Mouse (Mus musculus) spleen, adult 2 months (tissue): Measurements from ENCODE around the gene Megf6. TPM values are rescaled to one million over a fixed set of nuclear protein-coding genes. Genes with fewer than 3 reads are reported as not detected.

Experiments
- DNase-seq, 2 experiments: peaks; one replicate each; pipeline versions ENCODE4 v3.0.0 to v3.0.0-alpha.2; 2012 to 2021; ENCODE audit warnings: low spot score in 2 of 2, low read depth in 1 of 2
- H3K27ac ChIP-seq: fragments of 200-500 bp; 2 replicates; pipeline ENCODE4 v1.5.1; 2012; ENCODE audit warnings: low read length, inconsistent platforms; ENCODE audit not compliant: insufficient read depth
- H3K27me3 ChIP-seq: fragments of 200-500 bp; 2 replicates; pipeline ENCODE4 v1.6.1; 2012; ENCODE audit warnings: mild to moderate bottlenecking, moderate library complexity, low read length, inconsistent platforms; ENCODE audit not compliant: control insufficient read depth, insufficient read depth
- H3K36me3 ChIP-seq: fragments of 200-500 bp; 2 replicates; pipeline ENCODE4 v1.6.1; 2012; ENCODE audit warnings: mild to moderate bottlenecking, low read length, inconsistent platforms; ENCODE audit not compliant: control insufficient read depth, insufficient read depth
- H3K4me1 ChIP-seq: fragments of 200-500 bp; 2 replicates; pipeline ENCODE4 v1.6.1; 2011; ENCODE audit warnings: inconsistent platforms; ENCODE audit not compliant: control insufficient read depth, insufficient read depth, insufficient read length
- H3K4me3 ChIP-seq: fragments of 200-500 bp; 2 replicates; pipeline ENCODE4 v1.5.1; 2011; ENCODE audit warnings: mild to moderate bottlenecking, inconsistent platforms; ENCODE audit not compliant: insufficient read depth, insufficient read length; ENCODE audit errors: extremely low read depth
- CTCF ChIP-seq: fragments of 200-500 bp; IDR thresholded peaks from 2 replicates; pipeline ENCODE4 v1.5.1; 2011; ENCODE audit warnings: mild to moderate bottlenecking, inconsistent platforms; ENCODE audit not compliant: insufficient read depth, insufficient read length, insufficient replicate concordance; ENCODE audit errors: extremely low read depth
- POLR2A ChIP-seq: fragments of 200-500 bp; IDR thresholded peaks from 2 replicates; pipeline ENCODE4 v1.6.1; 2011; ENCODE audit warnings: low read depth, low read length, inconsistent platforms
- WGBS: fragments of 180-500 bp; shearing (Covaris S2); methylation state at CpG from one replicate; pipeline ENCODE4 v1.1.7; 2018; 5-methylcytosine and 5-hydroxymethylcytosine counted together
- polyA plus RNA-seq: library from polyadenylated mRNA; depleted of rRNA; stranded (reverse); fragments of >200 nt; gene quantifications from 2 replicates; pipeline ENCODE4 v1.2.3, GENCODE M21; 2012

Gene Megf6
- polyA plus RNA-seq, 1 experiment = 7.4 TPM

GRCm38 (mm10) chr4:154171151-154171930 lies 811 bp downstream of the Megf6 start:
- no peak for TF ChIP-seq POLR2A
- no peak for TF ChIP-seq CTCF
- peak overlapping the region; percentile 23; the same call in 1 of the 2 replicates for H3K4me3 ChIP-seq
- H3K27me3 ChIP-seq = peaks cover 13% of the 10 kb centered on the region
- 3% methylated on average over 37 of the region's 37 CpGs for WGBS
- no peak overlapping the region for H3K27ac ChIP-seq
- DNase-seq = no peak
- peaks cover 5% of the 10 kb centered on the region; the same call in 1 of the 2 replicates for H3K4me1 ChIP-seq
- no peaks in the 10 kb centered on the region for H3K36me3 ChIP-seq

- Histone ChIP-seq H3K4me1 (peaks cover 5% of the 10 kb centered on the region; the same call in 1 of the 2 replicates), H3K27ac (no peak overlapping the region), H3K36me3 (no peaks in the 10 kb centered on the region), H3K4me3 (no peak overlapping the region), H3K27me3 (peaks cover 13% of the 10 kb centered on the region)
- DNase-seq = no peak
- TF ChIP-seq CTCF (no peak), POLR2A (no peak)
- WGBS = 51% methylated on average over 13 of the region's 13 CpGs
Observed at GRCm38 (mm10) chr4:154171931-154172604, 1.5 kb downstream of the Megf6 start.

DNA sequence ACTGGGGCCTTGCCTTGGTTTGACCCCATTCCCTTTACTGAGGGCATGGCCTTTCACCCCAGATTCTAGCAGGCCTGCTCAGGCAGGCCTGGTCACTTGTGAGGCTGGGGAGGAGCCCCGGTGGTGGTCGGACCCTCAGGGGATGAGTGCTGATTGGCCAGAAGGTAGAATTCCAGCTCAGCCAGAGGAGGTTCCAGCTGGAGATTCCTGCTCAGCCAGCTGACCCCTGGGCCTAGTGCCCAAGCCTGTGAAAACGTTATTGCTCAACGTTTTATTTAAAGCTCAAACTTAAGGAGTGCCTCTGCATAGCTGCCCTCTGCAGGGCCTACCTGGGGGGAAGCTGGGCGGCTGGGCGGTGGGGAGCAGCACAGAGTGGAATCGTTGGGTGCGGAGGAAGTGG lies 6.7 kb downstream of the Megf6 start:
- Histone ChIP-seq H3K27ac (no peak overlapping the region), H3K36me3 (no peaks in the 10 kb centered on the region), H3K27me3 (no peaks in the 10 kb centered on the region), H3K4me1 (no peaks in the 10 kb centered on the region), H3K4me3 (no peak overlapping the region)
- TF ChIP-seq POLR2A (no peak), CTCF (no peak)
- no peak for DNase-seq
- 62% methylated on average over 8 of the region's 8 CpGs for WGBS

- DNase-seq = no peak
- Histone ChIP-seq H3K27ac (no peak overlapping the region), H3K4me1 (no peaks in the 10 kb centered on the region), H3K36me3 (no peaks in the 10 kb centered on the region), H3K4me3 (no peak overlapping the region), H3K27me3 (no peaks in the 10 kb centered on the region)
- TF ChIP-seq POLR2A = no peak
- TF ChIP-seq CTCF = no peak
- 90% methylated on average over 7 of the region's 7 CpGs for WGBS
Observed at GRCm38 (mm10) chr4:154181001-154181400, 10.5 kb downstream of the Megf6 start.

DNA sequence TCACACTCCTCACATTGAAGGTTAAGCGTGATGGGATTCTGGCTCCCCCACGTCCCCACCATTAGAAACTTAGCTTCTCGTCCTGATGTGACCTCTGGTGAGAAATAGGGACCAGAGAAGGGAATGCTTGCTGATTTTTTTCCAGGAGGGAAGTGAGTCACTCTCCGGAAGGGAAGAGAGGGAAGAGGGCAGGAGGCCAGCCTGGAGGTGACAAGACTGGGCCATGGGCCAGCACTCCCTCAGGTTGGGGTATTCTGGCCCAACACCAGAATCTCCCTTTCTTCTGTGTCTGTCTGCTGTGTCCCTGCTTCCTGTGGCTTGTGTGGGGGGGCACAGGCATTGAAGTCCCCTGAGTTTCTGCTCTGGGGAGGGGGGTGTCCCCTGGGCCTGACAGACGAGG lies 13.0 kb downstream of the Megf6 start:
- no peak for DNase-seq
- Histone ChIP-seq H3K4me3 (no peak overlapping the region), H3K4me1 (no peaks in the 10 kb centered on the region), H3K27me3 (no peaks in the 10 kb centered on the region), H3K36me3 (no peaks in the 10 kb centered on the region), H3K27ac (no peak overlapping the region)
- WGBS = 80% methylated on average over 5 of the region's 5 CpGs
- TF ChIP-seq CTCF (no peak), POLR2A (no peak)

GRCm38 (mm10) chr4:154185001-154185400 lies 14.5 kb downstream of the Megf6 start:
- no peaks in the 10 kb centered on the region for H3K36me3 ChIP-seq
- TF ChIP-seq POLR2A (no peak), CTCF (no peak)
- H3K27ac ChIP-seq = no peak overlapping the region
- H3K27me3 ChIP-seq = no peaks in the 10 kb centered on the region
- 92% methylated on average over 5 of the region's 5 CpGs for WGBS
- no peak overlapping the region for H3K4me3 ChIP-seq
- no peak for DNase-seq
- H3K4me1 ChIP-seq = no peaks in the 10 kb centered on the region
